Mouse (Mus musculus): ENCODE measurements at regions not wholly inside any gene's neighbourhood (a gene's known extent, or its start where the extent isn't known, plus 50 kb on each side); places are given as distances from the start of the nearest gene placed in this dataset.

GRCm38 (mm10) chr2:66961808-66962519 is 177.2 kb upstream of the Scn7a start:
- Histone ChIP-seq H3K4me1 (ENCODE audit: control insufficient read depth, insufficient read depth, low read length) (no peaks in the 10 kb centered on the region), H3K9me3 (ENCODE audit: control insufficient read depth, low read length) (no peaks in the 10 kb centered on the region), H3K36me3 (ENCODE audit: control insufficient read depth, insufficient read depth, low read length) (no peaks in the 10 kb centered on the region), H3K4me2 (ENCODE audit: low read depth, low read length) (no peak overlapping the region), H3K27ac (ENCODE audit: low read length) (no peak overlapping the region), H3K9ac (ENCODE audit: low read depth, low read length) (no peak overlapping the region), H3K27me3 (replicated peaks; ENCODE audit: control insufficient read depth, insufficient read depth, low read length) (no peaks in the 10 kb centered on the region), H3K4me3 (ENCODE audit: low read length) (no peak overlapping the region)
- 26% methylated on average over 8 of the region's 8 CpGs for whole genome bisulfite sequencing
- no peak for ATAC-seq

- Histone ChIP-seq H3K27me3 (replicated peaks; ENCODE audit: control insufficient read depth, insufficient read depth, low read length) (no peaks in the 10 kb centered on the region), H3K9ac (ENCODE audit: low read depth, low read length) (no peak overlapping the region), H3K27ac (ENCODE audit: low read length) (no peak overlapping the region), H3K36me3 (ENCODE audit: control insufficient read depth, insufficient read depth, low read length) (no peaks in the 10 kb centered on the region), H3K4me3 (ENCODE audit: low read length) (no peak overlapping the region), H3K4me2 (ENCODE audit: low read depth, low read length) (no peak overlapping the region), H3K4me1 (ENCODE audit: control insufficient read depth, insufficient read depth, low read length) (no peaks in the 10 kb centered on the region), H3K9me3 (ENCODE audit: control insufficient read depth, low read length) (no peaks in the 10 kb centered on the region)
- WGBS = 82% methylated on average over 5 of the region's 5 CpGs
- no peak for ATAC-seq
These were observed 156.5 kb upstream of the Scn7a start for GRCm38 (mm10) chr2:66941188-66941587.

GRCm38 (mm10) chr2:66898032-66898431 is 113.3 kb upstream of the Scn7a start:
- H3K9ac ChIP-seq (ENCODE audit: low read depth, low read length) = no peak overlapping the region
- no peaks in the 10 kb centered on the region for H3K36me3 ChIP-seq (ENCODE audit: control insufficient read depth, insufficient read depth, low read length)
- H3K4me3 ChIP-seq (ENCODE audit: low read length) = no peak overlapping the region
- H3K9me3 ChIP-seq (ENCODE audit: control insufficient read depth, low read length) = no peaks in the 10 kb centered on the region
- ATAC-seq = no peak
- H3K27me3 ChIP-seq (replicated peaks; ENCODE audit: control insufficient read depth, insufficient read depth, low read length) = no peaks in the 10 kb centered on the region
- H3K4me2 ChIP-seq (ENCODE audit: low read depth, low read length) = no peak overlapping the region
- H3K27ac ChIP-seq (ENCODE audit: low read length) = no peak overlapping the region
- WGBS = 56% methylated on average over 1 of the region's 1 CpGs
- no peaks in the 10 kb centered on the region for H3K4me1 ChIP-seq (ENCODE audit: control insufficient read depth, insufficient read depth, low read length)

GRCm38 (mm10) chr2:66867457-66868216 is 82.9 kb upstream of the Scn7a start:
- WGBS = 62% methylated on average over 2 of the region's 2 CpGs
- H3K27me3 ChIP-seq (replicated peaks; ENCODE audit: control insufficient read depth, insufficient read depth, low read length) = no peaks in the 10 kb centered on the region

More at GRCm38 (mm10) chr2:66867457-66868216, 82.9 kb upstream of the Scn7a start:
- Histone ChIP-seq H3K36me3 (ENCODE audit: control insufficient read depth, insufficient read depth, low read length) (no peaks in the 10 kb centered on the region), H3K4me3 (ENCODE audit: low read length) (no peak overlapping the region), H3K9ac (ENCODE audit: low read depth, low read length) (no peak overlapping the region), H3K4me1 (ENCODE audit: control insufficient read depth, insufficient read depth, low read length) (no peaks in the 10 kb centered on the region), H3K4me2 (ENCODE audit: low read depth, low read length) (no peak overlapping the region), H3K27ac (ENCODE audit: low read length) (no peak overlapping the region), H3K9me3 (ENCODE audit: control insufficient read depth, low read length) (no peaks in the 10 kb centered on the region)
- peak; percentile 76 for ATAC-seq
